Mouse (Mus musculus): ENCODE results near the gene Paxx. TPM values are rescaled to one million over a fixed set of nuclear protein-coding genes. Genes with fewer than 3 reads are reported as not detected.
"Not testable (repeated sequence)": the region's sequence is repeated elsewhere in the genome, so short reads cannot be mapped to it uniquely, and the experiment has no call there.

Gene Paxx
- polyA plus RNA-seq, 1 experiment from 2014 or later: 30.4 TPM

GRCm38 (mm10) chr2:25417426-25417825, 43.5 kb downstream of the Paxx start:
- ATAC-seq (replicated peaks; ENCODE audit: low FRiP score): no peak
- H3K4me3 ChIP-seq (replicated peaks): no peak overlapping the region
- WGBS: 32% methylated on average over 3 of the region's 3 CpGs
- H3K36me3 ChIP-seq: no peaks in the 10 kb centered on the region
- no peaks in the 10 kb centered on the region for H3K27me3 ChIP-seq
- H3K4me1 ChIP-seq: peaks cover 4% of the 10 kb centered on the region
- H3K9me3 ChIP-seq (replicated peaks): no peaks in the 10 kb centered on the region
- H3K9ac ChIP-seq: no peak overlapping the region
- no peak overlapping the region for H3K27ac ChIP-seq
- no peak overlapping the region for H3K4me2 ChIP-seq

GRCm38 (mm10) chr2:25413436-25413835, 47.5 kb downstream of the Paxx start:
- not testable (repeated sequence) for ATAC-seq (replicated peaks; ENCODE audit: low FRiP score); H3K27me3 ChIP-seq; H3K36me3 ChIP-seq; H3K9ac ChIP-seq; H3K27ac ChIP-seq; H3K4me1 ChIP-seq; H3K4me2 ChIP-seq; H3K4me3 ChIP-seq (replicated peaks); H3K9me3 ChIP-seq (replicated peaks)

- H3K4me3 ChIP-seq (replicated peaks): no peak overlapping the region
- H3K4me1 ChIP-seq: no peaks in the 10 kb centered on the region
- 92% methylated on average over 10 of the region's 10 CpGs for WGBS
- H3K4me2 ChIP-seq: no peak overlapping the region
- no peak overlapping the region for H3K27ac ChIP-seq
- H3K36me3 ChIP-seq: peaks cover 6% of the 10 kb centered on the region; the same call in 1 of the 2 replicates
- no peak for ATAC-seq (replicated peaks; ENCODE audit: low FRiP score)
- H3K27me3 ChIP-seq: peaks cover 8% of the 10 kb centered on the region
- no peak overlapping the region for H3K9ac ChIP-seq
- no peaks in the 10 kb centered on the region for H3K9me3 ChIP-seq (replicated peaks)
Observed at GRCm38 (mm10) chr2:25408908-25409307, 52.0 kb downstream of the Paxx start.

Small RNA genes within 50 kb of the gene (microRNA-seq; reads per million reads assigned to microRNA genes)
- not detected for gene Mir3087

Other genes with a start within 250 kb of the Paxx start
- gene Nelfb, start 249.6 kb downstream of the Paxx start, polyA plus RNA-seq (2015; fragmentation: Nextera tagmentation; extraction: Ambion mirVana): 114 and 124 TPM in 2 replicates
- 0.23 and 0.55 TPM in 2 replicates for gene Stpg3, start 246.5 kb downstream of the Paxx start, polyA plus RNA-seq (2015; fragmentation: Nextera tagmentation; extraction: Ambion mirVana)
- gene Fam166a, start 242.3 kb downstream of the Paxx start, polyA plus RNA-seq (2015; fragmentation: Nextera tagmentation; extraction: Ambion mirVana): 1.4 and 1.9 TPM in 2 replicates
- 555 and 581 TPM in 2 replicates for gene Tubb4b, start 236.4 kb downstream of the Paxx start, polyA plus RNA-seq (2015; fragmentation: Nextera tagmentation; extraction: Ambion mirVana)
- gene Slc34a3, start 226.7 kb downstream of the Paxx start, polyA plus RNA-seq (2015; fragmentation: Nextera tagmentation; extraction: Ambion mirVana): 0.78 and 0.99 TPM in 2 replicates
- 0.31 and 0.41 TPM in 2 replicates for gene Rnf224, start 224.3 kb downstream of the Paxx start, polyA plus RNA-seq (2015; fragmentation: Nextera tagmentation; extraction: Ambion mirVana)
- 20.7 and 21.8 TPM in 2 replicates for gene Rnf208, start 218.8 kb downstream of the Paxx start, polyA plus RNA-seq (2015; fragmentation: Nextera tagmentation; extraction: Ambion mirVana)
- 0.51 and 0.55 TPM in 2 replicates for gene Cysrt1, start 218.6 kb downstream of the Paxx start, polyA plus RNA-seq (2015; fragmentation: Nextera tagmentation; extraction: Ambion mirVana)
- gene AL732309.1, start 214.2 kb downstream of the Paxx start, polyA plus RNA-seq (2015; fragmentation: Nextera tagmentation; extraction: Ambion mirVana): 5.3 and 5.4 TPM in 2 replicates
- 23.4 and 23.6 TPM in 2 replicates for gene Tmem203, start 205.7 kb downstream of the Paxx start, polyA plus RNA-seq (2015; fragmentation: Nextera tagmentation; extraction: Ambion mirVana)
- gene Tprn, start 198.5 kb downstream of the Paxx start, polyA plus RNA-seq (2015; fragmentation: Nextera tagmentation; extraction: Ambion mirVana): 9.2 and 11.3 TPM in 2 replicates
- 204 and 207 TPM in 2 replicates for gene Ssna1, start 188.7 kb downstream of the Paxx start, polyA plus RNA-seq (2015; fragmentation: Nextera tagmentation; extraction: Ambion mirVana)
- 123 and 129 TPM in 2 replicates for gene Anapc2, start 188.6 kb downstream of the Paxx start, polyA plus RNA-seq (2015; fragmentation: Nextera tagmentation; extraction: Ambion mirVana)
- gene Tmem210, start 172.9 kb downstream of the Paxx start, polyA plus RNA-seq (2015; fragmentation: Nextera tagmentation; extraction: Ambion mirVana): not detected in 2 replicates
- gene Lrrc26, start 171.2 kb downstream of the Paxx start, polyA plus RNA-seq (2015; fragmentation: Nextera tagmentation; extraction: Ambion mirVana): 0.46 TPM in 1 of 2 replicates, not detected in the other
- 0.53 and 0.71 TPM in 2 replicates for gene Grin1, start 141.9 kb downstream of the Paxx start, polyA plus RNA-seq (2015; fragmentation: Nextera tagmentation; extraction: Ambion mirVana)
- 50.5 and 53.2 TPM in 2 replicates for gene Man1b1, start 128.8 kb downstream of the Paxx start, polyA plus RNA-seq (2015; fragmentation: Nextera tagmentation; extraction: Ambion mirVana)
- gene Dpp7, start 104.7 kb downstream of the Paxx start, polyA plus RNA-seq (2015; fragmentation: Nextera tagmentation; extraction: Ambion mirVana): 23.4 TPM in 2 replicates
- 24.9 and 27.3 TPM in 2 replicates for gene Uap1l1, start 95.4 kb downstream of the Paxx start, polyA plus RNA-seq (2015; fragmentation: Nextera tagmentation; extraction: Ambion mirVana)
- gene Sapcd2, start 88.8 kb downstream of the Paxx start, polyA plus RNA-seq (2015; fragmentation: Nextera tagmentation; extraction: Ambion mirVana): 40.4 and 42.7 TPM in 2 replicates
- 4.5 and 4.6 TPM in 2 replicates for gene Entpd2, start 65.2 kb downstream of the Paxx start, polyA plus RNA-seq (2015; fragmentation: Nextera tagmentation; extraction: Ambion mirVana)
- gene Npdc1, start 61.7 kb downstream of the Paxx start, polyA plus RNA-seq (2015; fragmentation: Nextera tagmentation; extraction: Ambion mirVana): 41.3 and 52.5 TPM in 2 replicates
- gene Fut7, start 37.8 kb downstream of the Paxx start, polyA plus RNA-seq (2015; fragmentation: Nextera tagmentation; extraction: Ambion mirVana): 0.08 and 0.18 TPM in 2 replicates
- 11.0 and 11.1 TPM in 2 replicates for gene Abca2, start 32.4 kb downstream of the Paxx start, polyA plus RNA-seq (2015; fragmentation: Nextera tagmentation; extraction: Ambion mirVana)
- gene Clic3, start 4.3 kb downstream of the Paxx start, polyA plus RNA-seq (2015; fragmentation: Nextera tagmentation; extraction: Ambion mirVana): 3.6 and 3.9 TPM in 2 replicates
- gene Ptgds, start 9.0 kb upstream of the Paxx start, polyA plus RNA-seq (2015; fragmentation: Nextera tagmentation; extraction: Ambion mirVana): 1.6 and 2.2 TPM in 2 replicates
- not detected in 2 replicates for gene Lcn12, start 32.8 kb upstream of the Paxx start, polyA plus RNA-seq (2015; fragmentation: Nextera tagmentation; extraction: Ambion mirVana)
- gene Fbxw5, start 39.7 kb upstream of the Paxx start, polyA plus RNA-seq (2015; fragmentation: Nextera tagmentation; extraction: Ambion mirVana): 85.1 and 96.1 TPM in 2 replicates
- gene C8g, start 40.6 kb upstream of the Paxx start, polyA plus RNA-seq (2015; fragmentation: Nextera tagmentation; extraction: Ambion mirVana): 6.3 and 7.8 TPM in 2 replicates
- 36.0 and 37.3 TPM in 2 replicates for gene Traf2, start 85.8 kb upstream of the Paxx start, polyA plus RNA-seq (2015; fragmentation: Nextera tagmentation; extraction: Ambion mirVana)
- gene Edf1, start 96.8 kb upstream of the Paxx start, polyA plus RNA-seq (2015; fragmentation: Nextera tagmentation; extraction: Ambion mirVana): 373 and 392 TPM in 2 replicates
- gene Mamdc4, start 113.8 kb upstream of the Paxx start, polyA plus RNA-seq (2015; fragmentation: Nextera tagmentation; extraction: Ambion mirVana): 8.4 and 10.1 TPM in 2 replicates
- 184 and 197 TPM in 2 replicates for gene Phpt1, start 114.1 kb upstream of the Paxx start, polyA plus RNA-seq (2015; fragmentation: Nextera tagmentation; extraction: Ambion mirVana)
- gene Ajm1, start 120.7 kb upstream of the Paxx start, polyA plus RNA-seq (2015; fragmentation: Nextera tagmentation; extraction: Ambion mirVana): 0.15 and 0.21 TPM in 2 replicates
- gene Rabl6, start 147.4 kb upstream of the Paxx start, polyA plus RNA-seq (2015; fragmentation: Nextera tagmentation; extraction: Ambion mirVana): 72.8 and 74.7 TPM in 2 replicates
- 0.12 and 0.27 TPM in 2 replicates for gene Ccdc183, start 156.6 kb upstream of the Paxx start, polyA plus RNA-seq (2015; fragmentation: Nextera tagmentation; extraction: Ambion mirVana)
- gene Tmem141, start 160.9 kb upstream of the Paxx start, polyA plus RNA-seq (2015; fragmentation: Nextera tagmentation; extraction: Ambion mirVana): 31.6 and 32.4 TPM in 2 replicates
- 3.3 and 4.2 TPM in 2 replicates for gene Fcna, start 166.9 kb upstream of the Paxx start, polyA plus RNA-seq (2015; fragmentation: Nextera tagmentation; extraction: Ambion mirVana)
- gene Lcn8, start 192.0 kb upstream of the Paxx start, polyA plus RNA-seq (2015; fragmentation: Nextera tagmentation; extraction: Ambion mirVana): not detected in 2 replicates
- gene Lcn5, start 196.9 kb upstream of the Paxx start, polyA plus RNA-seq (2015; fragmentation: Nextera tagmentation; extraction: Ambion mirVana): not detected in 2 replicates
- not detected in 2 replicates for gene Lcn6, start 215.7 kb upstream of the Paxx start, polyA plus RNA-seq (2015; fragmentation: Nextera tagmentation; extraction: Ambion mirVana)
- gene Lcn10, start 221.6 kb upstream of the Paxx start, polyA plus RNA-seq (2015; fragmentation: Nextera tagmentation; extraction: Ambion mirVana): not detected in 2 replicates
- gene Obp2a, start 238.9 kb upstream of the Paxx start, polyA plus RNA-seq (2015; fragmentation: Nextera tagmentation; extraction: Ambion mirVana): 0.23 TPM in 1 of 2 replicates, not detected in the other
- gene Bmyc, start 245.6 kb upstream of the Paxx start, polyA plus RNA-seq (2015; fragmentation: Nextera tagmentation; extraction: Ambion mirVana): 91.2 and 95.1 TPM in 2 replicates

Data from kidney, embryonic 15.5 days (tissue).